Mouse (Mus musculus) megakaryocyte, embryonic 14.5 days (primary cell): ENCODE results near the gene Higd2a.

Experiments
- FLI1 ChIP-seq: IDR thresholded peaks from 2 replicates; pipeline ENCODE4 v1.6.1; 2012; ENCODE audit warnings: low read length, inconsistent platforms, mixed read lengths
- GATA1 ChIP-seq: IDR thresholded peaks from 3 replicates; pipeline ENCODE4 v1.6.1; 2012; ENCODE audit warnings: mixed read lengths, low read length, inconsistent platforms, borderline replicate concordance

- TF ChIP-seq FLI1: no peak
- TF ChIP-seq GATA1: no peak
These were observed 25.5 kb upstream of the Higd2a start for GRCm38 (mm10) chr13:54564232-54565200.
